Mouse (Mus musculus): ENCODE measurements at regions not wholly inside any gene's neighbourhood (a gene's known extent, or its start where the extent isn't known, plus 50 kb on each side); places are given as distances from the start of the nearest gene placed in this dataset.

DNA sequence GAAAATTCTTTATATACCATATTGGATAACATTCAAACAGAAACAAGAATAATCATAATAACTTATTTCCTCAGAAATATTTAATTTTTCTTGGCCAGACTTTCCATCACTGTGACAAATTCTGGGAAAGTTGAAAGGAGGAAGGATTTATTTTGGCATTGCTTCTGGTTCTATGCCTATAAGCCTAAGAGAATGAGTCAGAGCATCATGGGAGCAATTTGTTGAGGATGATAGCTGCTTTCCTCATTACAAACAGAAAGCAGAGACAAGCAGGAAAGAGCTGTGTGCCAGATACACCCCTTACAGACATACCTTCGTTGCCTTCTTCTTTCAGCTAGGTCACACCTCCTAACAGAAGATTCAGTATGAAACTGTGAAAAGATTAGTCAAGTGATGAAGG is 115.3 kb downstream of the Rgs21 start:
- no peak for DNase-seq (ENCODE audit: low read depth, low spot score)

GRCm38 (mm10) chr1:144451731-144452130 is 115.7 kb downstream of the Rgs21 start:
- no peak for DNase-seq (ENCODE audit: low read depth, low spot score)

GRCm38 (mm10) chr1:144436617-144437016 is 130.8 kb downstream of the Rgs21 start:
- no peak for DNase-seq (ENCODE audit: low read depth, low spot score)

- DNase-seq (ENCODE audit: low read depth, low spot score), result no peak
Observed at GRCm38 (mm10) chr1:144432816-144433215, 134.7 kb downstream of the Rgs21 start.

- no peak for DNase-seq (ENCODE audit: low read depth, low spot score)
Observed at GRCm38 (mm10) chr1:144431535-144432276, 135.8 kb downstream of the Rgs21 start.

DNA sequence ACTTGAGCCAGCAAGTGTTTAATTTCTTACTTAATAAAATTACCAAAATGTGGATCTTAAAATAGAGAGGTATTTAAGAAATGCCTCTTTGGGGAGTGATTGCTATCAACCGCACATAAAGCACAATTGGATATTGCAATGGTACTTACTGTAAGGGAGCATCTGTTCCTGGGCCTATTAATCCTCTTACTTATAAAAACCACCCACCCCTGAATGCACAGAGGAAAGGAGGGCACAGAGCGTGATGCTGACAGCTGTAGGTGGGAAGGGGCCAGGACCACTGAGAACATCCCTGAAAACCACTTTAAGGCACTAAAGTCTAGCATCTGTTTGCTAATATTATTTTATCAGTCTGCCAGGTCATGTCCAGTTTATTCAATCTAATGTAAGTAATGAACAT is 146.1 kb downstream of the Rgs21 start:
- DNase-seq (ENCODE audit: low read depth, low spot score), result no peak

- peak; percentile 78 for DNase-seq (ENCODE audit: low read depth, low spot score)
Observed at GRCm38 (mm10) chr1:144406387-144407383, 157.6 kb upstream of the Rgs1 start.

- DNase-seq (ENCODE audit: low read depth, low spot score), result no peak
Observed at GRCm38 (mm10) chr1:144405724-144406123, 156.7 kb upstream of the Rgs1 start.

DNA sequence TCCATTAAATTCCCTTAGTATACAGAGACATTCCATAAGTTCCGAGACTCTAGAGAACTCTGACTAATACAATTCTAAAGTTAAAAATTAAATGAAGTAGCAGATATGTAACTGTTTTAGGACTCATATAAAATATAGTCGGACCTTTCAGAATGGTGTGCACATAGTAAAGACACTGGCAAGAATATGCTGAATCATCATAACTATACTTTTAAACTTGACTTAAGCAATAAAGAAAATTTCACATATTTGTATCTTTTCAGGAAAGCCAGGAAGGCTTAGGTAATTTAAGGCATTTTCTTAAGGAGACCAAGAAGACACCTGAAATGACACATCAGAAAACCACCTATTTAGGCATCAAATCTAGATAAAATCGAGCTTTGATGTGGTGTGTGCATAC is 156.0 kb upstream of the Rgs1 start:
- no peak for DNase-seq (ENCODE audit: low read depth, low spot score)

- DNase-seq (ENCODE audit: low read depth, low spot score), result peak; percentile 26
Observed at GRCm38 (mm10) chr1:144379991-144380594, 131.1 kb upstream of the Rgs1 start.

- no peak for DNase-seq (ENCODE audit: low read depth, low spot score)
Observed at GRCm38 (mm10) chr1:144374121-144374520, 125.1 kb upstream of the Rgs1 start.

GRCm38 (mm10) chr1:144367492-144367891 is 118.5 kb upstream of the Rgs1 start:
- peak; percentile 87 for DNase-seq (ENCODE audit: low read depth, low spot score)

- no peak for DNase-seq (ENCODE audit: low read depth, low spot score)
Observed at GRCm38 (mm10) chr1:144355560-144356310, 106.7 kb upstream of the Rgs1 start.

- DNase-seq (ENCODE audit: low read depth, low spot score), result no peak
Observed at GRCm38 (mm10) chr1:144355041-144355440, 106.0 kb upstream of the Rgs1 start.

- no peak for DNase-seq (ENCODE audit: low read depth, low spot score)
Observed at GRCm38 (mm10) chr1:144353320-144353719, 104.3 kb upstream of the Rgs1 start.

DNA sequence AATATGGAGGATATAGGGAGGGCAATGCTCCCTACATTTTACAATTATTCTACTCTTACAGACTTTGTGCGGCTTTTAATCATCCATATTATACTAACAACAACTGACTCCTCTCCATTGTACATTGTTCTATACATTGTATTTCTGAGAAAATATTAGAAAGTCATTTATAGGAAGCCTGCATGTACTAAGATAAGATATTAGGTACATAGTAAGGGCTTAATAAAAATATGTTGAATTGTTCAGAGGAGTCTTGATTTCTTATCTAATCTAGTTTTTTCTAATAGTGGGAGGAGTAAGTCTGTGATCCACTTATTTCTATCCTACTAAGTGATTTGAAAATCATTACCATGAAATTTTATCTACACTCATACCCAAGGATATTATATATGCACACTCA is 94.8 kb upstream of the Rgs1 start:
- DNase-seq (ENCODE audit: low read depth, low spot score), result no peak

- DNase-seq (ENCODE audit: low read depth, low spot score), result no peak
Observed at GRCm38 (mm10) chr1:144343299-144343698, 94.3 kb upstream of the Rgs1 start.

DNA sequence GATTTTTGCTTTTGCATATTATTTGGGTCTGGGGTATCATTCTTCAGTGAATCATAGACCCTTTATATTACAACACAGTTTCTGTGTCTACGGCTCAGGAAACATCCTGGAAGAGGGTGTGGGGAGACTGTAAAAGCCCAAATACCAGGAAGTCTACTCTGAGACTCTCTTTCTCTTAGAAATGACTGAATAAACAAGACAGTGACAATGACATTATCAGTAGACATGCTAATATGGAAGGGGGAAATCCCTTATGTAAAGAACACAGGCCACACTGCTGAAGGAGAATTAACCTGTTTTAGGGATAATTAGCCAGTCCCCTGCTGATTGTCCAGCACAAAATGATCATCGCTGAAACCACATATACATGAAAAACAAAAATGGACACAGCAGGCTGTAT is 88.5 kb upstream of the Rgs1 start:
- no peak for DNase-seq (ENCODE audit: low read depth, low spot score)

DNA sequence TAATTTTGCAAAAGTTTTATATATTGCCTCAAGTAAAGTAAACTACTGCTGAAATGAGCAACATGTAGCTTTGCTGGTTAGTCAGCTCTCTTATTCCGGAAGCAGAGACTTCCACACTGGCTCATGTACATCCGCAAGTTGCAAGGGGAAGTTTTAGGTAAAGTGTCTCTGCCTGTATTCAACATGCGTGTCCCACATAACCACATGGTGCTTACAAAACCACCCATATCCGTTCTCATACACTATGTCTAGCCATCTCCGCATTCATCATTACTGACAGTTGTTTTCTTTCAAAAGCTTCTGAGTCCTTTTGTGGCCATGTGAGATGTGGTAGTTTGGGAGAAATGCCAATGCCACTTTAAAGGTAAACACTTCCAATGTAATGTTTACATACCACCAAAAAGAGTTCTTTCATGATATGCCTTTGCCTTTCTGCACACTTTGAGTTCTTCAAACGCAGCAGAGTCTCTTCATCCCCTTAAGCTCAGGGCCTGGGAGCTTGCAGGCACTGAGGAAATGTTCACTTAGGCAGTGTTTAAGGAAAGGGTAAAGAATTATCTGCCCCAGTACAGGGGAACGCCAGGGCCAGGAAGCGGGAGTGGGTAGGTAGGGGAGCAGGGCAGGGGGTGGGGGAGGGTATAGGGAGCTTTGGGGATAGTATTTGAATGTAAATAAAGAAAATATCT is 81.5 kb upstream of the Rgs1 start:
- DNase-seq (ENCODE audit: low read depth, low spot score), result no peak

- DNase-seq (ENCODE audit: low read depth, low spot score), result no peak
Observed at GRCm38 (mm10) chr1:144319406-144319805, 70.4 kb upstream of the Rgs1 start.

- DNase-seq (ENCODE audit: low read depth, low spot score), result no peak
Observed at GRCm38 (mm10) chr1:144318289-144318688, 69.2 kb upstream of the Rgs1 start.
